Mouse (Mus musculus): ENCODE data around the gene Nr1d1.
A peak's percentile ranks its signal among the peaks of the same experiment; 100 is the strongest.

The Nr1d1 gene

DNA sequence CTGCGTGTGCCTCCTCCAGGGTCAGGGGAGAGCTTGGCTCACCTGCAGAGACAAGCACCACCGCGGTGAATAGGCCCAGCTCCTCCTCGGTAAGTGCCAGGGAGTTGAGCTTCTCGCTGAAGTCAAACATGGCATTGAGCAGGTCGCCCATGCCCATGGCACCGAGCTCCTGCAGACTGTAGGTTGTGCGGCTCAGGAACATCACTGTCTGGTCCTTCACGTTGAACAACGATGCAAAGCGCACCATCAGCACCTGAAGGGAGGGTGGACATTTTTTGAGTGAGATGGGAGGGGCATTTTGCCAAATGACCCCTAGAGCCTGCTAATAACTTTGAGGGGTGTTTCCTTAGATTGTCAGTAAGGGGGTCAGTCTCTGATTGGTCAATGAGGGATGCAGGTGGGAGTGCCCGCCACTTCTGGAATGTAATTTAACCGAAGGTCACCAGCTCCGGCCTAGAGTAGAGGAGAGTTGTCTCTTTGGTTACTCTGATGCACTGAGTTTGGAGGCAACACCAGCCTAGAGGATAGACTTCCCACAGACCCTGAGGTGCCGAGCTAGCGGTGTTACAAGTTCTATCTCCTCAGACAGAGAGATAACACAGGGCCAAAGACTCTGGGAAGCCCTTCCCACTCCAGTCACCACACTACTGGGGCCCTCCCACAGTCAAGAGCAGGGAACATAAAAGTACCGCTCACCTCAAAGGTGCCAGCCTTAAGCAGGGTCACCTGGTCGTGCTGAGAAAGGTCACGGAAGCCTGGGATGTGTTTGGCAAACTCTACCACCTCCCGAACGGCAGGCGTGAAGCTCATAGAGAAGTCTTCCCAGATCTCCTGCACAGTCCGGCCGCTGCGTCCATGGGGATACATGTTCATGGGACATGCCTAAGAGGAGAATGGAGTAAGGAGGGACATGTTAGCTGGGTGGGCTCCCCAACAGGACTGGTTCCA, 5.9 kb downstream of the Nr1d1 start:
- peak in 1 of 2 experiments; percentile 39 for DNase-seq

DNA sequence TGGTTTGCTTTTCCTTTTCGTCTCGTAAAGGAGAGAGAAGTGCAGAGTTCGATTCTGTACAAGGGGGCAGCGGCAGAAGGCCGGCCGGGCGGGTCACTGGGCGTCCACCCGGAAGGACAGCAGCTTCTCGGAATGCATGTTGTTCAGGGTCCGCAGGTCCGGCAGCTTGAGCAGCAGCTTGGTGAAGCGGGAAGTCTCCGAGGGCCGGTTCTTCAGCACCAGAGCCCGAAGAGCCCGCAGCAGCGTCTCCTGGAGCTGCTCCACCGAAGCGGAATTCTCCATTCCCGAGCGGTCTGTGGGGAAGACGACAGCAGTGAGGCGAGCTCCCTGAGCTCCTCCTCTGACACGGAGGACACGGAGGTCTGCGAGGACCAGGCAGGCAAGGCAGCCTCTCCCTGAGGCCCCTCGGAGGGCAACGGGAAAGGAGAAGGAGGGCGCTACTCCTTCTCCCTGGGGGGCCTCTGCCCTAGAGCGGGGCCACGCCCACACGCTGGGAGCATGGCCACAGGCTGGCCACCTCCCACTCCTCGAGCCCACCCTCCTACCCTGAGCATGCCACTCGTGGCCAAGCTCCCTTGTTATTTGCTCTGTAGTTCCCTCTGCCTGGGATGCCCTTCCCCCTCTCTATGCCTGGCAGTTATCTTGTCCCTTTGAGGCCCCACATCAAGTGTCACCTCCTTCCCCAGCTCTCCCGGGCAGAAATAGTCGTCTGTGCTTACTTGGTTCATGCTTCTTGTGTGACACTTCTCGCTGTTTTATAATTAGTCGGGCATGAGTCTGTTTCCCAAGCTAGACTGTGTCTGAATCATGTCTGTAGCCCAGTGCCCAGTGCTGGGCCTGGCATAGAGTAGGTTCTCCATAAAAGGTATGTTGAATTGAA, 6.8 kb downstream of the Nr1d1 start:
- DNase-seq: peak; percentile 61 to 62

DNA sequence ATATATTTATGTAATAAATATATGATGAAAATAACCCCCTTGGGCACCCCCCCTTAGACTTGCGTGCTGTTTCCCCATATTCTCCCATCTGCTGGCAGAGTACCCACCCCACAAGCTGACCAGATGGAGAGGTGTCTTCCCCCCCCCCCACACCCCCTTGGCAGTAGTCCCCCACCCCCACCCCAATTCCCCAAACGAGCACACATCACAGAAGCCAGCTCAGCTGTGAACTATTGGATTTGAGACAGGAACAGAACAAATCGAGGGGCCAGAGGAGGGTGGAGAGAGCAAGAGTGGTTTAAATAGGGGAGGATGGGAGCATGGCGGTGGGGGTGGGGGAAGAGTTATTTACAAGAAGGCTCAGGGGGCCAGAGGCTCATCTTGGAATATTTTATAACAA, 7.4 kb downstream of the Nr1d1 start:
- DNase-seq: peak in 1 of 2 experiments; percentile 38

DNA sequence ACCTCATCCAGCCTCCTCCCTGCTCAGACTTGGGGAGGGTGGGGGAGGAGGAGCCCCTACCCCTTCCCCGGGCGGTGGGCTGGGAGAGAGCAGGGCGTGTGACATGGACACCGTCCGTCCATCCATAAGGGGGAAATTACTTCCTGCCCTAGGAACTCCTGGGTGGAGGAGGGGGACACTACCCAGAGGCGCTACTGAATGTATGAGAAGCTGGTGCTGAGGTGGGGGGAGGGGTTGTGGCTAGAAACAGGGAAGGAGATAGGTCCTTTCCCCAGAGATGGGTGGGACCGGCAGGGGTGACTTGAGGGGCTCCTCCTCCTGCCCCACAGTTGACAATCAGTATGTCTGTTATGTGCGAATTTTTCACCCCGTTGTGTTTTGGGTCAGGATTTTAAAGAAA, 7.9 kb downstream of the Nr1d1 start:
- DNase-seq: peak; percentile 49 to 62

DNA sequence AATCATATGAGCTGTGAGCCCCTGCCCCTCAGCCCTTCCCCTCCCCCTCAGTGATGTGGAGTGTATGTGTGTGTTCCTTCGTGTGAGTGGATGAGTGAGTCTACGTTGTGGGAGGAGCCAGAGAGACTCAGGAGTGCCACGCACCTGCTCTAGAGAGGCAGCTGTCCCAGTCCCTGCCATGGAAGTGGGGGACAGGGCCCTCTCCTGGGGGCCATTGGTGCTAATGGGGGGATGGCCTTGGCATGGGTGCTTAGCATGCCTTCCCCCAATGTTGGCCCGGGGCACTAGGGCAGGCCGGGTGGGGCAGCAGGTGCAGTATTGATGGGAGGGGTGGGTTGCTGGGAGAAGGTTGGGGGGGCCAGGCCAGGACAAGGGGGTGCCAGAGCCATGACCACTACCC, 8.3 kb downstream of the Nr1d1 start:
- peak; percentile 36 to 43 for DNase-seq

DNA sequence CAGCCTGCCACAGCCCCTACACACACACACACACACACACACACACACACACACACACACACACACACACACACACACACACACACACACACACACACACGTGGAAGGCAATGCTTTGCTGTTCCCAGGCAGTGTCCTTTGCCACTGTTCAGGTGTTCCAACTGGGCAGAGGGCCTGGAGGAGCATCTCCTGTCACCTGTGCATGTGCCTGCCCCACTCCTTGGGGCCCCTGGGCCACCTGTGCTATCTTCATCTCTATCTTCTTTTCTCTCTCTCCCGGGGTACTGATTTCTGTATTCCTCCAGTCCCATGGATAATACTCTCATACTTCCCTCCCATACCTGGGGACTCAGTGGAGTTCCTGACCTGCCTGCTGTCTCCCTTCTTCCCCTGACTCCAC, 8.8 kb downstream of the Nr1d1 start:
- peak; percentile 53 to 56 for DNase-seq

DNA sequence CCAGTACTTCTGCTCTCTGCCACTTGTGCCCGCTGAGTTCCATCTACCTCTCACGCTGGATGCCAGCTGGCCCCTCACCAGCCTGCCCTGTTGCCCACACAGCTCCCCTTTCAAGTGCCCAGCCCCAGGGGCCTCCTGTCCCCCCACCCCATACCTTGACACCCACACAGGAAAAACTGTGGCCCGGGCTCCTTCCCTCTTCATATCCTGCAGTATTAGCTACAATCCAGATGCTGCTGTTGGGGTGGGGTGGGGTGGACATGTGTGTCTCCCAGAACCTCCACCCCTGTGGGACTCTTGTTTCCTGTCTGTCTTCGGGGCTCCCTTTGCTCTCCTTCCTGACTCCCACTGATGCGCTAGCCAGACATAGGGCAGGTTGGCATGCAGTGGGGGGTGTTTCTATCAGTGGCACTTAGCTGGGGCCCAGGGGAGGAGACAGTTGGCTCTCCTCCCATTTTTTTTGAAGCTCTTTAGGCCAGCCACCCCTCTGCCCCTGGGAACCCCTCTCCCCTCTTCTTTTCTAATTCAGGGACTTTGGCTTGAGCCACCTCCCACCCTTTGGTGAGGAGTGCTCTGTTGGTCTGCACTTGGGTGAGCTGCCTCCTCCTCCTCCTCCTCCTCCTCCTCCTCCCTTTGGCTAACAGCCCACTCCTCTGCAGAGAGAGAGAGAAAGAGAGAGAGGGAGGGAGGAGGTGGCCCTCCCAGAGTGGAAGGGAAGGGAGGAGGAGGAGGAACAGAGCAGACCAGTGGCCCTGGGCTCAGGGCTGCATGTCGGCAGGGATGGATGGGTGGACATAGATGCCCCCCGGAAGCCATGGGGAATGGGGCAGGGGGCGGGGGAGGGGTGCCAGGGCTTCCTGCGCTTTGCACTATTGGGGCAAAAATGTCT, 9.5 kb downstream of the Nr1d1 start:
- peak; percentile 32 to 54 for DNase-seq

DNA sequence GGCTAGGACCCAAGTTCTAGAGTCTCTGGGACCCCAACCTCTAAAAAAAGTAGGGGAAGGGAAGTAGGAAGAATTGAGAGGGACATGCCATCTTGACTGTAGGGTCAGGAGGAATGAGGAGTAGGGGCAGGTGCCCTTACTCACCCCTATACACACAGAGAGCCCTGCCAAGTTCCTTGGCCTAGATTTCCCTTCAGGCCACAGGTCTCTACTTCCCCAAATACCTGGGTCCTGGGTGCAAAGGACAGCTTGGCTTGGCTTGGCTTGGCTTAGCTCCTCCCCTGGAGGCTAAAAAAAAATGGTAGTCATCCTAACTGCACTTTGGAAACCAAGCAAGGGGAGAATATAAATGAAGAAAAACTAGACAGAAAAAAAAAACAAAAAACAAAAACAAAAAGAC, 10.4 kb downstream of the Nr1d1 start:
- peak in 1 of 2 experiments; percentile 4 for DNase-seq

DNA sequence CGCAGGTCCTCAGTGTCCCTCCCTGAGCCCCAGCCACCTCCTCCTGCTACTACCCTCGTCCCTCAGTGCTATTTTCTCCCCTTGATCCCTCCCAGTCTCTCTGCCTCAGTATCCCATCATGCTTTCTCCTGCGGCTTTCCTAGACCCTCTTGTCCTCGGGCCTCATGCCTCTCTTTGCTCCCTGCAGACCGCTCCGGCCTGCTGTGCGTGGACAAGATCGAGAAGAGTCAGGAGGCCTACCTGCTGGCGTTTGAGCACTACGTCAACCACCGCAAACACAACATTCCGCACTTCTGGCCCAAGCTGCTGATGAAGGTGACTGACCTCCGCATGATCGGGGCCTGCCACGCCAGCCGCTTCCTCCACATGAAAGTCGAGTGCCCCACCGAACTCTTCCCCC, 11.0 kb downstream of the Nr1d1 start:
- peak in 1 of 2 experiments; percentile 11 for DNase-seq

DNA sequence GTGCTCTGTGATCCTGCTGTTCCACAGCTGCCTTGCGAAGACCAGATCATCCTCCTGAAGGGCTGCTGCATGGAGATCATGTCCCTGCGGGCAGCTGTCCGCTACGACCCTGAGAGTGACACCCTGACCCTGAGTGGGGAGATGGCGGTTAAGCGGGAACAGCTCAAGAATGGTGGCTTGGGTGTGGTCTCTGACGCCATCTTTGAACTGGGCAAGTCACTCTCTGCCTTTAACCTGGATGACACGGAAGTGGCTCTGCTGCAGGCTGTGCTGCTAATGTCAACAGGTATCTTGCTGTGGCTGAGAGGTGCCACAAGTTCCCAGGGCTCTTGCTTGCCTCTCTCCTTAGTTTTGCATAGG, 11.7 kb downstream of the Nr1d1 start:
- DNase-seq: no peak

DNA sequence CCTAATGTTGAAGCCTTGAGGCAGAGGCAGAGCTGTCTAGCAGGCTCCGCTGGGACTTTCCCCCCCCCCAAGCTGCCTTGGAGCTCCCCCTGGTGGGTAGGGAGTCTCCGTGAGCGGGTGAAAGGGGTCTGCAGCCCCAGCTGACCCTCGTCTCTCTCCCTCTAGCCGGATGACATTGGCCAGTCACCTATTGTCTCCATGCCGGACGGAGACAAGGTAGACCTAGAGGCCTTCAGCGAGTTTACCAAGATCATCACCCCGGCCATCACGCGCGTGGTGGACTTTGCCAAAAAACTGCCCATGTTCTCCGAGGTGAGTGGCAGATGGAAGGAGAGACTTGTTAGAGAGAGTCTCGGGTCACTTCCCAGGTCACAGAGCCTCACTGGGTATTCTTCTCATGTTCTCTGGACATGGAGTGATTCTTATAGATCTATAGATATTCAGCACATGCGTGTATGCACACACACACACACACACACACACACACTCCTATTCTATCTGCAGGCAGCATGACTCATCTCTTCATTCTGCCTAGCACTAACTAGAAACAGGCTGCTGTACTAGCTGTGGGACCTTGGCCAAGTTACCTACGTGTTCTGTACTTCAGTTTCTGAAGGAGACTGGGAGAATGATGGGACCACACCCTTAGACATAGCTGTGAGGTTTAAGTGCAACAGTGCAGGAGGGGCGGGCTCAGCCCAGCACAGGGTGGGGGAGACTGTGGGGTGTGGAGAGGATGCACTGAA, 12.2 kb downstream of the Nr1d1 start:
- DNase-seq: peak; percentile 18 to 43

DNA sequence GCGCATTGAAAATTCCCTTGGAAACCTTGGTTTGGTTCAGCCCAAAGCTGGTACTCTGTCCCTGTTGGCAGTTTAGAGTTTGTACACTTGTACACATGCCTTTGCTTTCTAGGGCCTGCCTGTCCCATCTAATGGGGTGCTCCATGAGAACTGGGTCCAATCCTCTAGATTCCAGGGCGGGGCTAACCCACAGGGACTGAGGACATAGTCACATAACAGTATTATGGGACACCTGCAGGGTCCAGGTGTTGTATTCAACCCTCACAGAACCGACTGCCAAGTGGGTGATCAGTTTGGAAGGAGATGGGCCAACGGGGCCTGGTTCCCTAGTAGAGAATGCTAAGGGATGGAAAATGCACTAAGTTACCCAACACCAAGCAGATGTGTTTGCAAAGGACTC, 13.2 kb downstream of the Nr1d1 start:
- peak in 1 of 2 experiments; percentile 4 for DNase-seq

DNA sequence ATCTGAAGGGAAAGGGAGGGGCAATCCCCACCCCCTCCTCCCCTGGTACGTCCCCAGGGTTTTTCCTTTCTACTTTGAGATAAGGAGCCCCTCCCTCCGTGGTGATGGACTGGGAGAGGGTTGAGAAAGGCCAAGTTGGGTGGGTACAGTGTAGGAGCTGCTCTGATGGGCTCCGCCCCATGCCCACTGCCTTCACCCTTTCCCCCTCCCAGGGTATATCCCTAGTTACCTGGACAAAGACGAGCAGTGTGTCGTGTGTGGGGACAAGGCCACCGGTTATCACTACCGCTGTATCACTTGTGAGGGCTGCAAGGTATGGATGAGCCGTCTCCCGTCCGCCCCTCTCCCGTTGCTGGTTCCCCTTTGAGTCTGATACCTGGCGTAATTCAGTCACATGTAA, 18.4 kb downstream of the Nr1d1 start:
- DNase-seq: no peak

DNA sequence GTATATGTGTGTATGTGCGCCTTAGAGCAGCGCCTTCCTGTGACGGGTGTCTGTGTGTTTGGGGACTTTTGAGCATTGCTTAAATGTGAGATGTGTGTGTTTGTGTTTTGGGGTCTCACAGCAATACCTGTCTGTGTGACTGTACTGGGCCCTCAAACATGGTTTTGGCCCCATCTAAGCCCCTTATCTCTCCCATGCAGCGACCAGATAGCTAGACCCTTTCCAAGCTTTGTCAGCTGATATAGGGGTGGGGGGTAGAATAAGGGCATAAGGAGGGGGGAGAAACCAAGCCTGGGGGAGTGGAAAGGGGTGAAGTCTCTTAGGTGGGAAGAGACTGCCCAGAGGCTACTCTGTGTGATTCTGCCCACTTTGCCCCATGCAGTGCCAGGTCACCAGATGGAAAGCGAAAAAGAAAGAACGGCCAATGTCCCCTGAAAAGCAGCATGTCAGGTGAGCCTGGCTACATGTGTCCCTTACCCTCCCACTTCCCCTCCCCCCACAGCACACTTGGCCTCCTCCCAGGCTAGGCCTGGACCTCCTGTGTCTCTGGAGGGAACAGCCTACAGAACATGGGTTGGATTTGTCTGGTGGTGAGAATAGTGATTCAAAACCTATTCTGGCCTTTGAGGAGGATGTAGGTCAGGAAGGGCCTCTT, 19.3 kb downstream of the Nr1d1 start:
- peak; percentile 66 to 74 for DNase-seq

DNA sequence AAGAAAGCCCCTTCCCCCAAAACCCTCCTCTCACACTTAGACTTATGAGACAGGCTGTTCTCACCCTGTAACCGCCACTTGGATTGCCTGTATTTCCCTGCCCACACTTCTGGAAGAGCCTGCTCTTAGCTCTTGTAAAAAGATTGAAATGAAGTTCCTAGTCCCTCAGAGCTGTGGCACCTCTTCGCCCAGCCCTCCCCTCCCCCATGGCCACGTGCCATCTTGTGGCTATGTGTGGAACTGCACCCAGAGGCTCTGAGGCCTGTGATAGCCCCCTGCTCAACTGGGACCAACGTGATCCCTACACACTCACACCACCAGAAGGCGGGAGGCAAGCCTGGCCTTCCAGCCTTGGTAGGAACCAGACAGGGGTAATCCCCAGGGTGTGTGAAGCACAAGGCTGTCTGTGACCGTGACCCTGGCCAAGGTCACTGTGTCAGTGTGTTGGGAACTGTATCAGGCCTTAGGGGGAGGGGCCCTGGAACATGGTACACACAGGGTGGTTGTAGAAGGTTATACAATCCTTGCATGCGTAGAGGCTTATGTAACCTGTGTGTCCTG, 20.4 kb downstream of the Nr1d1 start:
- DNase-seq: peak; percentile 82 to 89

DNA sequence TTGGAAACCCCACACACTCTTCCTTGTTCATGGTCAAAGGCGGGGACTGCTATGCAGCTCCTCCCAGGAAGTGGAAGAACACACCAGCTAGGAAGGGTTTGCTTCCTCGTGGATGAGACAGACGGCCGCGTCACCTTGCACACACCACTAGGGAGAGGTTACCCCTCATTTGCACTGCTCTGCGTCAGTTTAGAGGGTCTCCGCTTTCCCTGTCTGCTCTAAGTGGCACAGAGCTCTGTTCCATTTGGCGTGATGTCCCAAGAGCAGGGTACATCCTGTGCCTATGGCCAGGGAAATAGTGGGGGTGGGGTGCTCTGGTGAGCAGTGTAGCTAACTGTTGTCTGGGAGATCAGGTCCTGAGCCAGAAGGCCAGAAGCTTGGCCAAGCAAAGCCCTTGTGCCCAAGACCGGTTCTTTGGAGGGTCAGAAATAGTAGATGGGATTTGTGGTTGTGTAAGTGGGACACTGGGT, 20.9 kb downstream of the Nr1d1 start:
- peak in 1 of 2 experiments; percentile 48 for DNase-seq

DNA sequence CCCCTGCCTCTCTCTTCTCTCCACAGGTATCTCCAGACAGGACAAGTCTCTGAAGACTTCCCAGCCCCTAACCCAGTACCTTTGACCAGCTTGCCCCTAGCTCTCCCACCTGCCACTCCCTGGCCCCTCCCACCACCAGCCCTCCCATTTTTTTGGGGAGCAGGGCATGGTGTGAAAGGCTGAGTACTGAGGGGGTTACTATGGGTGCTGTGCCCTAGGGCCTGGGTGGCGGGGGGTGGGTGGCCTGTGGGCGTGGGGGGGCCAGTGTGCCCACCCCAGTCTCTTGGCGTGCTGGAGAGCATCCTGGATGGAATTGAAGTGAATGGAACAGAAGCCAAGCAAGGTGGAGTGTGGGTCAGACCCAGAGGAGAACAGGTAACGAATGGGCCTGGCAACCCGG, 21.9 kb downstream of the Nr1d1 start:
- peak in 1 of 2 experiments; percentile 22 for DNase-seq

DNA sequence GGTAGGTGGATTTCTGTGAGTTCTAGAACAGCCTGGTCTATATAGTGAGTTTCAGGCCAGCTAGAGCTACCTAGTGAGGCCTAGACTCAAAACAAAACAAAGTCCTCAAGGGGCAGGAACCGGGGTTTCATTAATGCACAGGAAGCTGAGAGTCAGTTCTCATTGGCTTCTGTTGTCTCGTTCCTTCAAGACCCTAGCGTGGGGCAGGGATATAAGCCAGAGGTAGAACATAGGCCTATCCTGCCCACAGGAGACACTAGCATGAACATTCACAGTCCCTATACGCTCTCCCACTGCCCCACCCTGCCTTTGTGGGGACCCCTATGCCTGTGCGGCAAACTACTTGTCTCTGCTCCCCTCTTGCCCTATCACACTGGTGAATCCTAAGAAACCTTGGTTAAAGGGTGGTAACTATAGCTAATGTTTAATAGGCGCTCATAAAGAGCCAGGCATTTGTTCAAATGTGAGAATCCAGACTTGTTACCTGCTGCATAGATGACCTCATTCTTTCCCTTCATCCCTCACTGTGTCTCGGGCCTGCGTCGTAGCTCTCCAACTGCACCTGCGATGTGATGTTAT, 22.5 kb downstream of the Nr1d1 start:
- DNase-seq: peak; percentile 18 to 20

DNA sequence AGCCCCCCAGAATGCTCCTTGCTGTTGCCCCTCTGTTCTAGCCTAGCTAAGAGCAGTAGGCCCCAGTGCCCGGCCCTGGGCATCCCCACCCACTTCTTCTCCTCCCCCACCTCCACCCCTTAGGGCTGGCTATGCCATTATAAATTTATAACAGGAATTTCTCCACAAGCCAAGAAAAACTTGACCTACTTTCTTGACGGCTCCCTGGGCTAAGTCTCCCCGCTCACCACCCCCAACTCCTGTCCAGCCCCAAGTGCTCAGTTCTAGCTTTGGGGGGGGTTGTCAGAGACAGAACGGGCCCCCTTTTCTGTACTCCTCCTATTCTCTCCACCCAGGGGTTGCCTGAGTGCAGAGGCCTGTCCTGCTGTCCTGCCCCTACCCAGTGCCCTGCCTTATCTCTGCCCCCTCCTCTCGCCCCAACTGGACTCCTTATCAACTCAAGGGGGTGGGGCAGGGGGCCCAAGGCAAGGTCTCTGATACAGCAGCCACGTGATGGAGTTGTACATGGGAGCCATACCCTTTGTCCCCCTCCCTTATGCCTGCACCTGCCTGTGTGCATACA, 23.8 kb downstream of the Nr1d1 start:
- peak; percentile 38 to 40 for DNase-seq
